Mouse (Mus musculus): ENCODE results near the gene Nr5a2.
"Not testable (repeated sequence)": the region's sequence is repeated elsewhere in the genome, so short reads cannot be mapped to it uniquely, and the experiment has no call there.

Nr5a2 gene

DNA sequence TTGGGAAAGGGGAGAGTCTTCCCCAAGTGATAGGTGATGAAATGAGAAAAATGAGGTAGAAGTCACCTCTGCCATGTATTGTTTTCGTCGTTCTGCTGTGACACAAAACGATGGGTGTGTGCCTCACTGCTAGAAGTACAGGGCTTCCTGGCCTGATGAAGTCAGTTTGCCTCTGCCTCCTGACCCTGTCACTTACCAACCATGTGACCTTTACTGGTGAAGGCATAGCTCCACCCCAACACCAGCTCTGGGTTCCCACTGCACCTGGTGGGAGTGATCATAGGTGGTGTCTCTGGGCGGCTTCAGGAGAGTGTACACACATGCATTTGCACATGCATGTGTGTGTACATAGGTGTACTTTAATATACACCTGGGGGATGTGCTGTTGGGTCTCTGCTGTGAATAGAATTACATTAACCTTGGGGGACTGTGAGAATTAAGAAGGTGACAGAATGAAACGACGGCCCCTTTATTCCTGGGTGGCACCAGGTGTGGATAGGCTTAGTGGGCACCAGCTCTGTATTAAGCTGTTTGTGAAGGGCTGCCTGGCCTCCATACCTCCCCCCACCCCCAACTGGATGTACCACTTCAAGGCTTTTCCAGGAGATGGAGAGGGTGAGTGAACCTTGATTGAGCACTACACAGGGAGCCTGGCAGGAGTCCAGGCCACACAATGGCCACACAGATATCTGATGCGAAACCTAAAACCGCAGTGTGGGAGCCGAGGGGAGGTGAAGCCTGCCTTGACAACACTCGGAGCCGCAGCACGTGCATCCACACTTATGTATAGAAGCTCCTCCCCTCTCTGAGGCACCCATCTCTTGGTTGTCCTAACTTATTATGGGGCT, 127.7 kb downstream of the Nr5a2 start:
- DNase-seq = peak; percentile 21 to 36

DNA sequence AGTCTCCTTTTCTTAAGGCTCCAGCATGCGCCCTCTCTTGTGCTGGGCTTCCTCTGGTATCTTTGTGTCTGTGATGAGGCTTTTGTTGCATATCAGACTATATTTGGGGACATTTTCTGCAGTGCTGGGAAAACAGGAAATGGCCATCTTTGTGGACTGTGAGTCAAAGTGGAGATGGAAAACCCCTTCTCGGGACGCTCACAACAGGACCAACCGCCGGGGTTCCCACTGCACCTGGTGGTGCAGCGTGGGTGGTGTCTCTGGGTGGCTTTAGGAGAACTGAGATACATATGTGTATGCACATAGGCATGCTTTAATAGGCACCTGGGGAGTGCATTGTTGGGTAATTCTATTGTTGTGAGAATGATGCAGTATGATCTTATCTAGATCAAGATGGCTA, 129.3 kb downstream of the Nr5a2 start:
- no peak for DNase-seq

GRCm38 (mm10) chr1:136829931-136830330, 130.3 kb downstream of the Nr5a2 start:
- DNase-seq = no peak

GRCm38 (mm10) chr1:136823897-136824296, 136.4 kb downstream of the Nr5a2 start:
- DNase-seq = no peak

- no peak for DNase-seq
Observed at GRCm38 (mm10) chr1:136800625-136801024, 159.6 kb downstream of the Nr5a2 start.

GRCm38 (mm10) chr1:136796361-136797090, 163.7 kb downstream of the Nr5a2 start:
- DNase-seq = peak in 1 of 2 experiments; percentile 38

DNA sequence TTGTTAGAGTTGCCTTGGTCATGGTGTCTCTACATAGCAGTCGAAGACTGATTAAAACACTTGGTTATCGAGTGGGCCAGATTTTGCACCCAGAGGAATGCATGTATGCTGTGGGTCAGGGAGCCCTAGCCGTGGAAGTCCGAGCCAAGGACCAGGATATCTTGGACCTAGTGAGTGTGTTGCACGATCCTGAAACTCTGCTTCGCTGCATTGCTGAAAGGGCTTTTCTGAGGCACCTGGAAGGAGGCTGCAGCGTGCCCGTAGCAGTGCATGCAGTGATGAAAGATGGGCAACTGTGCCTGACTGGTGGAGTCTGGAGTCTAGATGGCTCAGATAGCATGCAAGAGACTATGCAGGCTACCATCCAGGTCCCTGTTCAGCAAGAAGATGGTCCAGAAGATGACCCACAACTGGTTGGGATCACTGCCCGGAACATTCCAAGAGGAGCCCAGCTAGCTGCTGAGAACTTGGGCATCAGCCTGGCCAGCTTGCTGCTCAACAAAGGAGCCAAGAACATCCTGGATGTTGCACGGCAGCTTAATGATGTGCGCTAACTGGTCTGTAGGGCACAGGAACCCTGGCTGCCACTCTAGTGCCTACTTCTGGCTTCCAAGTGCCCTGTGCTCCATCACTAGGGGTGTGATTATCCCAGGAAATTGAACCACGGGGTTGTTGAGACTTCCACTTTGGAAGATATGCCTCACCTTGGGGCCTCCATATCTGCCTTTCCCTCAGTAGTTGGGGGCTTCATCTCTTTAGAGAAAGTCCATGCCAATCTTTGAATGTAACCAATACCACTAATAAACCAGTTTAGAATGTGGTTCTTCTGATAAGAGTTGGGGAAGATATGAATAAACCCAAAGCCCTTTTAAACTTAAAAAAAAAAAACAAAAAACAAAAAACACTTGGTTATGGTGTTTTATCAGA, 167.0 kb downstream of the Nr5a2 start:
- DNase-seq = not testable (repeated sequence)
